Mouse (Mus musculus) brain, adult 2 months (tissue): ENCODE results near the gene Rps6kl1.

Experiments
- DNase-seq: peaks from one replicate; pipeline ENCODE4 v3.0.0; 2011; ENCODE audit warnings: low read depth, low spot score

Gene Rps6kl1

DNA sequence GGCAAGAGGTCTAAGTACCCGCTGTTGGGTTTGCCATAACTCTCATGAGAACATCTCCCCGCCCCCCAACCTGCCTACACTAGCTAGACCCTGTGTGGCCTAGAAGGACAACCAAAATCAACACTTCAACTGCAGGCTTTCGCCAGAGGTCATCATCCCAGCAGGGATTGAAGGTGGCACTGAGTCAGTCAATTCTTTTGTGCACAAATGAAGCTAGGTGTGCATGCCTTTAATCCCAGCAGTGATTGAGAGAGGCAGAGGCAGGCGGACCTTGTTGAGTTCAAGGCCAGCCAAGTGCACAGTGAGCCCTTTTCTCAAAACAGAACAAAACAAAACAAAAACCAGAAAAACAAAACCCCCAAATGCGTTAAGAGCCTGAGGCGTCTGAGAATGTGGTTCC is 10.0 kb downstream of the Rps6kl1 start:
- no peak for DNase-seq

GRCm38 (mm10) chr12:85140036-85140701 is 10.9 kb downstream of the Rps6kl1 start:
- DNase-seq: no peak

- DNase-seq: no peak
Measured at GRCm38 (mm10) chr12:85136627-85137026, 14.4 kb downstream of the Rps6kl1 start.

DNA sequence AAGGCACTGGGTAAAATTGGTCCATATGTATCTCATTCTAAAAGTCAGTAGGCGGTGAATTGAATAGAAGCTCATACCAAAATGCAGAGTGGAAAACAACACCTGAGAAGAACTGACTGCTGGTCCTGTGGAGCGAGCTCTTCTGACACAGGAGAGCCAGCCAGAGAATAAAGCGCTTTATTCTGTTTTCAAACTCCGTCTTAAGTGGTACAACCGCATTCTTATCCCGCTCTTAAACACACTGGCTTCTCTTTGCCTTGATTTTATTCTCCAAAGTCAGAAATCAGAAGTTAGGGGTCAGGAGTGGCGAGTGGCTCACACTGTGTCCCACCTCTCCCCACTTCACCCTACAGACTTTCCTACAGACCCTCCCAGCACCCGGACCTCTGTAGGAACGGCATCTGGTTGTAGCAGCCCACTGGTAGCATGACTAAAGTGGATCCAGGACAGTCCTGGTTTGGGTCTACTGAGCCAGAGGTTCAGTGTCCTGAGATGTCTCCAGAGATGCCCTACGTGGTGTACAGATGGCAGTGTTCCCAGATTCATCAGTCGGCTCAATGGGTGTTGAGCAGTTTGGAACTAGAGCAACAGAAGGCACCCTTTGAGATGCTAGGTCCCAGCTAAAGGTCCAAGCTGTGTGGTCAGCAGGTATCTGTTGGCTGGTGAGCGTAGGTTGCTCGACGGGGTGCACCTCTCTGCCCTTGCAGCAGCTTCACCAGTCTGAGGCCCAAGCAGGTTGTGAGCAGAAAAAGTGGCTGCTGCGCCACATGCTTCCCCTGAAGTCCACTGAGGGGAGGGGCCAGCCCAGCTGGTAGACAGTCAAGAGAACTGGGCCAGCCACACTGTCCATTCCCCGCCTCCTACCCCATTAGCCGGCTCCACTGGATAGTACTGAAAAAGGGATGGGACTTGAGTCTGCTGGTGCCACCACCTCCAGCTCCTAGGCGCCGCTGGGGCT is 15.3 kb downstream of the Rps6kl1 start:
- peak; percentile 76 for DNase-seq

DNA sequence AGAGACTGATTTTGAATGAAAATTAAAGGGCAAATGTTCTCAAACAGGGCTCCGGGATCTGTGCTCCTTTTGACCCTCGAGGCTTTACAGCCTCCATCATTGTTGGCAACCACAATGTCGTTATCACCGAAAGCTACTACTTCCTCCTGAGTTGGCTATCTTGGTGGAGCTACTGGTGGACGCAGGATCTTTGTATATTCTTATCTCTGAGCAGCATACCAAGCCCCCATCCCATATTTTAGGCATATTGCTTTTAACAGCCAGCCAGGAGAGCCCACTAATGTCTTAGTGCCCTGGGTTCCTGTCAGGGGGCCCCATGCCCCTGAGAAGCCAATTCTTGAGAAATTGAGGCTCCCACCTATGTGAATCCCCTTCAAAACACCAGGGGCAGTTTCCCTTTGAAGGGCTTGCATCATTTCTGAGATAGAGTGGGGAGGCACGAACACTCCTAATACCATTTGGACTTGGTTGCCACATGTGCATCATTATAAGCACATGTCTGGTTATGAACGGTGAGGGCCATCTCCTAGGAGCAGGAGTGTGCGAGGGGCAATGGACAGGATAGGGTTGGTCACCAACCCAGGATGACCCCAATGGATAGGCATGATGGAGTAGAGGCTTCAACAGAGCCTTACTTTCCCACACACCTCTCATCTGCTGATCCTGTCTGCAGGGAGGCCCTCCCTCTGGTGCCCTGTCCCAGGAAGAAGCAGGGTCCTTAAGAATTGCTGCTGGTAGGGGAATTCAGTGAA is 16.8 kb downstream of the Rps6kl1 start:
- DNase-seq: no peak

GRCm38 (mm10) chr12:85131361-85131760 is 19.7 kb downstream of the Rps6kl1 start:
- DNase-seq: no peak

- DNase-seq: no peak
Measured at GRCm38 (mm10) chr12:85129426-85129978, 21.6 kb downstream of the Rps6kl1 start.

DNA sequence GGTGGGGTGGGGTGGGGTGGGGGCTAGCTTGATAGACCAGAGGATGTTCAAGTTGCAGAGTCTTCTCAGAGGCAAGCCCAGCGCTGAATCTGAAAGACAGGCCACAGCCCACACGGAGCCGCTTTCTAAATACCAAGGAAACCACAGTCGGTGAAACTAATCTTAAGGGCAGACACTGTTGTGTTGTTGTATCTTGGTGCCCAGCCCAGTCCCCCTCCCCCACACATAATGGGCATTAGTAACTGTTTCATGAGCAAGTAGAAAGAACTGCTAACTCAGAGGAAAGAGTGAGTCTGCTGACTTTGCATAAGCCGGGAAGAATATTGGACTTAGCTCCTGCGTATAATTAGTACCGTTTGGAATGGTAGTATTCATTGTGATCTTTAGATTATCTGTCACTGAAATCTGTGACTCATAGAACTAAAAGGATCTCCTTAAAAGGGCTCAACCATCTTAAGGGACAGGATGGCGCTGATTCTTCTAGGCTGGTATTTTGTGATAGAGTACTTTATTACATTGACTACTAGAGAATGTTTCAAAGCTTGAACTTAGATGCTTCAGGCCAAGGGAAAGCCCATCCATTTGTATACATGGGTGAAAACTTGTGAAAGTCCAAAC is 24.0 kb downstream of the Rps6kl1 start:
- peak; percentile 54 for DNase-seq

- DNase-seq: no peak
Measured at GRCm38 (mm10) chr12:85124751-85125150, 26.3 kb downstream of the Rps6kl1 start.

GRCm38 (mm10) chr12:85123645-85124044 is 27.4 kb downstream of the Rps6kl1 start:
- no peak for DNase-seq

GRCm38 (mm10) chr12:85123108-85123530 is 27.9 kb downstream of the Rps6kl1 start:
- no peak for DNase-seq

DNA sequence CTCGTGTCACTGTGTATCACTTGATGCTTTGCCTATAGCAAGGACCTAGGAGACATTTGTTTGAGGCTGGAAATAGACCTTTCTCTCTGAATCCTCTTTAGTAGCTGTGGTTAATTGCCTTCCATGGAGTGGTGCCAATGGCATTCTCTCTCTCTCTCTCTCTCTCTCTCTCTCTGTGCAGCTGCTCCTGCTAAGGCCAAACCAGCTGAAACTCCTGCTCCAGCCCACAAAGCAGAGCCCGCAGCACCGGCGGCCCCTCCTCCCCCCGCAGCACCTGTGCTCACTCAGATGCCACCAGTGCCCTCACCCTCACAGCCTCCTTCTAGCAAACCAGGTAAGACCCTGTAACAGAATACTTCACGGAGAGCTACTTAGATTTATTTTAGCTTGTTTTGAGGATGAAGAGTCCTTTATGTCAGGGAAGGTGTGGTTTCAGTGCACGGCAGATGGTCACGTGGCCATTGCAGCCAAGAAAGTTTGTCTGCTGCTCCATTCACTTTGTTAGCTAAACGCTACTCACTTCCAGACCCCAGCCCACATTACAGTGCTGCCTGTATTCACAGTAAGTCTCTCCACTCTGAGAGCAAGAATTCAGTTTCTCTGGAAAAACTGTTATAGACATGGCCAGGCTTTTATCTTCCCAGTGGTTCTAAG is 29.1 kb downstream of the Rps6kl1 start:
- peak; percentile 51 for DNase-seq

GRCm38 (mm10) chr12:85115678-85116077 is 35.4 kb downstream of the Rps6kl1 start:
- no peak for DNase-seq

DNA sequence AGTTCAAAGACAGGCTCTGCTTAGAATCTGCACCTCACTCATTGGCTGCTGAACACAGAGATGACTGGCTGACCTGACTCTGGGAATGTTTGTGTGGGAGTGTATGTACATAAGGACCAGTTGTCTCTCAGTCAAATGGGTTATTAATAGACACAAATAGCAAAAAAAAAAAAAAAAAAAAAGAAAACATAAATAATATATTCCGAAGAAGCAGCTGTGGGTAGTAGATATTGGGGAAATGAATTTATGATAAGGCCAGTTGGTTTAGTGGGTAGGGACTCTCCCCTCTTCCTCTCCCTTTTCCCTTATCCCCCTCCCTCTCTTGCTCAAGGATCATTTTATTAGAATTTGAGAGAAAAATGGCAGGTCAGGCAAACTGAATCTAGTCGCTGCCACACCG is 37.1 kb downstream of the Rps6kl1 start:
- no peak for DNase-seq

- DNase-seq: no peak
Measured at GRCm38 (mm10) chr12:85113337-85113736, 37.7 kb downstream of the Rps6kl1 start.

DNA sequence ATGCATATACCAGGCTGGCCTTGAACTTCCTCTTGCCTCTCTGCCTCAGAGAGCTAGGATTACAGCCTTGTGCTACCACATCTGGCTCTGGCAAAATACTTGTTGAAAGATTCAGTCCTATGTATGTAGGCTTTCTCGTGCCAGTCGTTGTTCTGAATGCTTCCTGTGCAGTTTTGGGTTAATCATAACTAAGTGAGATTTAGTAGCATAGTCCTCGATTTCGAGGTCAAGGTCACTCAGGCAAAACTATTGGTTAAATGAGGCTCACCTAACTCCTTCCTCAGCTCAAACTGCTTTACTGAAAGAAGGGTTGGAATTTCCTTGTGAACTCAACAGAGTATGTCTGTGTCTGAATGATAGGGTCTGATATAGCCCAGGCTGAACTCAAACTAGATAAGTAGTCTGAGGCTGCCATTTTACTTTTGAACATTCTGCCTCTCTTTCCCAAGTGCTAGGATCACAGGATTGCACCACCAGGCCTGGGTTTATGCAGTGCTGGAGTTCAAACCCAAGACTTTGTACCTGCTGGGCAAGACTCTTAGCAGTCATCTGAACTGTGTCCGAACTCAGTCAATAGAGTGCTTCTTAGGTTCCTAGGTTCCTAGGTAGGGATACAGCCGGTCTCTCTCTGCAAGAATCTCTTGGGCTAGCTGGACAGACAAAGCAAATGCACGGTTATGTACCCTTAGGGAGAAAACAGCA is 38.4 kb downstream of the Rps6kl1 start:
- DNase-seq: no peak

DNA sequence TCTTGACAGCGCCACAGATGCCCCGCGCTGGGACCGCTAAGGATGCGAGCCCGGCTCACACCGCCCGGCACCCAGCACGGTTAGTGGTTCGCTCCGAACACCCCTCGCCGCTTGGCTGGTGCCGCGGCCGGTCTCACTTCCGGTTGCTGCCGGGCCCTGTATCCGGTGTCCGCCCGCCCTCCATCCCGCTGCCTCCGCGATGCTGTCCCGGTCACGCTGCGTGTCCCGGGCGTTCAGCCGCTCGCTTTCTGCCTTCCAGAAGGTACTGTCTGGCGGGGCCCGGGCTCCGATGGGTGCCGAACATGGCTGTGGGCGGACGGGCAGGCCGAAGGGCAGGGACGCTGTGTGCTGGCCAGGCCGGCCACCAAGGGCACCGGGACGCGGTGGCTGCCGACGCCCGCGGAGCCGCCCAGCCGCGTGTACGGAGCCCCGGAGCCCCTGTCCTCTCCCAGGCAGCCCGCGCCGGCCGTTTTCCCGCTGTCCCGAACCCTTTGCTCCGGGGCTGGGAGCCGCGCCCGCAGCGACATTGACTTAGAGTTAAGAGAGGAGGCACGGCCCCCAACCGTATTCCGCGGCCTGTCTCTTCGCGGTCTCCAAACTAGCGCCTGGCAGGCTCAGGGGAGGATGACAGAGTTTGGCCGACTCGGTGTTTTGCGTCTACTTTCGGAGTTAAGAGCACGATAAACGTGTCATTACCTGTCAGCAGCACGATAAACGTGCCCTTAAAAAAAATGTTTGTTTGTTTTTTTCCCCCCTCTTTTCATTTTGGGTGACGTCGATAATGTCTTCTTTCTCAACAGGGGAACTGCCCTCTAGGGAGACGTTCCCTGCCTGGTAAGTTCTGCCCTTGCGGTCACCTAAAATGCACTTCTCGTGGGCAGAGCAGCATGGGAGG is 40.1 kb downstream of the Rps6kl1 start, which contains the start of the genes Prox2 and Dlst:
Gene Prox2, minus strand, starts transcription at position 62 of the 895 bp plus-strand sequence.
Gene Dlst, plus strand, starts transcription at position 136 of the 895 bp plus-strand sequence.
- DNase-seq: peak; percentile 94

- DNase-seq: no peak
Measured at GRCm38 (mm10) chr12:85110011-85110697, 40.9 kb downstream of the Rps6kl1 start.
